Mouse (Mus musculus): ENCODE measurements around the gene Rab23. TPM values are rescaled to one million over a fixed set of nuclear protein-coding genes. Genes with fewer than 3 reads are reported as not detected.
"Not testable (repeated sequence)": the region's sequence is repeated elsewhere in the genome, so short reads cannot be mapped to it uniquely, and the experiment has no call there.

Rab23 gene
- total and polyA plus RNA-seq, 2 experiments, result 4.5 to 13.6 TPM

- Histone ChIP-seq H3K4me1 (ENCODE audit: control insufficient read depth, insufficient read depth, low read length) (no peaks in the 10 kb centered on the region), H3K9ac (ENCODE audit: low read depth, low read length) (no peak overlapping the region), H3K79me2 (ENCODE audit: control insufficient read depth, insufficient read depth, low read length) (no peaks in the 10 kb centered on the region), H3K36me3 (ENCODE audit: control insufficient read depth, insufficient read depth, low read length) (no peaks in the 10 kb centered on the region), H3K27ac (replicated peaks; ENCODE audit: insufficient read depth, low read depth, low read length) (no peak overlapping the region), H3K27me3 (ENCODE audit: control insufficient read depth, insufficient read depth, low read length) (no peaks in the 10 kb centered on the region), H3K4me3 (ENCODE audit: insufficient read depth, low read depth, low read length) (no peak overlapping the region)
- TF ChIP-seq CTCF (IDR thresholded peaks at IDR 0.05; ENCODE audit: low read depth, low read length) (no peak), POLR2A (IDR thresholded peaks at IDR 0.05; ENCODE audit: extremely low read depth, insufficient read depth, low read length) (no peak)
- DNase-seq (ENCODE audit: extremely low read depth, low read depth, low spot score), result no peak
- WGBS, result 93% methylated on average over 4 of the region's 4 CpGs
Measured at GRCm38 (mm10) chr1:33745901-33746300, 26.2 kb downstream of the Rab23 start.

- Histone ChIP-seq H3K4me1 (ENCODE audit: control insufficient read depth, insufficient read depth, low read length) (no peaks in the 10 kb centered on the region), H3K27me3 (ENCODE audit: control insufficient read depth, insufficient read depth, low read length) (no peaks in the 10 kb centered on the region), H3K4me3 (ENCODE audit: insufficient read depth, low read depth, low read length) (no peak overlapping the region), H3K27ac (replicated peaks; ENCODE audit: insufficient read depth, low read depth, low read length) (no peak overlapping the region), H3K9ac (ENCODE audit: low read depth, low read length) (no peak overlapping the region), H3K36me3 (ENCODE audit: control insufficient read depth, insufficient read depth, low read length) (no peaks in the 10 kb centered on the region), H3K79me2 (ENCODE audit: control insufficient read depth, insufficient read depth, low read length) (no peaks in the 10 kb centered on the region)
- no peak for TF ChIP-seq POLR2A (IDR thresholded peaks at IDR 0.05; ENCODE audit: extremely low read depth, insufficient read depth, low read length)
- 0 out of 2 replicates have a peak, but pooled peaks have one; percentile 2 for TF ChIP-seq CTCF (IDR thresholded peaks at IDR 0.05; ENCODE audit: low read depth, low read length)
- no peak for DNase-seq (ENCODE audit: extremely low read depth, low read depth, low spot score)
- 98% methylated on average over 11 of the region's 11 CpGs for WGBS
Measured at GRCm38 (mm10) chr1:33749109-33749508, 29.4 kb downstream of the Rab23 start.

GRCm38 (mm10) chr1:33749709-33750108, 30.0 kb downstream of the Rab23 start:
- not testable (repeated sequence) for H3K27ac ChIP-seq (replicated peaks; ENCODE audit: insufficient read depth, low read depth, low read length); H3K36me3 ChIP-seq (ENCODE audit: control insufficient read depth, insufficient read depth, low read length); H3K27me3 ChIP-seq (ENCODE audit: control insufficient read depth, insufficient read depth, low read length); H3K4me1 ChIP-seq (ENCODE audit: control insufficient read depth, insufficient read depth, low read length); H3K9ac ChIP-seq (ENCODE audit: low read depth, low read length); H3K4me3 ChIP-seq (ENCODE audit: insufficient read depth, low read depth, low read length); H3K79me2 ChIP-seq (ENCODE audit: control insufficient read depth, insufficient read depth, low read length); DNase-seq (ENCODE audit: extremely low read depth, low read depth, low spot score)
- WGBS, result 83% methylated on average over 4 of the region's 4 CpGs

- no peak overlapping the region for H3K4me3 ChIP-seq (ENCODE audit: insufficient read depth, low read depth, low read length)
- no peak overlapping the region for H3K27ac ChIP-seq (replicated peaks; ENCODE audit: insufficient read depth, low read depth, low read length)
- WGBS, result 92% methylated on average over 10 of the region's 10 CpGs
- H3K4me1 ChIP-seq (ENCODE audit: control insufficient read depth, insufficient read depth, low read length), result no peaks in the 10 kb centered on the region; the same call in 1 of the 2 replicates
- TF ChIP-seq CTCF (IDR thresholded peaks at IDR 0.05; ENCODE audit: low read depth, low read length) (no peak), POLR2A (IDR thresholded peaks at IDR 0.05; ENCODE audit: extremely low read depth, insufficient read depth, low read length) (no peak)
- no peaks in the 10 kb centered on the region for H3K79me2 ChIP-seq (ENCODE audit: control insufficient read depth, insufficient read depth, low read length)
- H3K9ac ChIP-seq (ENCODE audit: low read depth, low read length), result no peak overlapping the region
- no peaks in the 10 kb centered on the region for H3K36me3 ChIP-seq (ENCODE audit: control insufficient read depth, insufficient read depth, low read length)
- no peaks in the 10 kb centered on the region for H3K27me3 ChIP-seq (ENCODE audit: control insufficient read depth, insufficient read depth, low read length)
- DNase-seq (ENCODE audit: extremely low read depth, low read depth, low spot score), result no peak
Measured at GRCm38 (mm10) chr1:33751283-33751682, 31.6 kb downstream of the Rab23 start.

- no peaks in the 10 kb centered on the region; the same call in 1 of the 2 replicates for H3K4me1 ChIP-seq (ENCODE audit: control insufficient read depth, insufficient read depth, low read length)
- 68% methylated on average over 17 of the region's 17 CpGs for whole genome bisulfite sequencing
- H3K79me2 ChIP-seq (ENCODE audit: control insufficient read depth, insufficient read depth, low read length), result no peaks in the 10 kb centered on the region
- no peaks in the 10 kb centered on the region for H3K36me3 ChIP-seq (ENCODE audit: control insufficient read depth, insufficient read depth, low read length)
- DNase-seq (ENCODE audit: extremely low read depth, low read depth, low spot score), result peak; percentile 76
- no peaks in the 10 kb centered on the region for H3K27me3 ChIP-seq (ENCODE audit: control insufficient read depth, insufficient read depth, low read length)
- H3K9ac ChIP-seq (ENCODE audit: low read depth, low read length), result no peak overlapping the region
- TF ChIP-seq POLR2A (IDR thresholded peaks at IDR 0.05; ENCODE audit: extremely low read depth, insufficient read depth, low read length), result no peak
- no peak for TF ChIP-seq CTCF (IDR thresholded peaks at IDR 0.05; ENCODE audit: low read depth, low read length)
- H3K4me3 ChIP-seq (ENCODE audit: insufficient read depth, low read depth, low read length), result no peak overlapping the region
- H3K27ac ChIP-seq (replicated peaks; ENCODE audit: insufficient read depth, low read depth, low read length), result no peak overlapping the region
Measured at GRCm38 (mm10) chr1:33754089-33754488, 34.4 kb downstream of the Rab23 start.

GRCm38 (mm10) chr1:33754965-33755735, 35.5 kb downstream of the Rab23 start:
- TF ChIP-seq CTCF (IDR thresholded peaks at IDR 0.05; ENCODE audit: low read depth, low read length) (no peak), POLR2A (IDR thresholded peaks at IDR 0.05; ENCODE audit: extremely low read depth, insufficient read depth, low read length) (no peak)
- Histone ChIP-seq H3K79me2 (ENCODE audit: control insufficient read depth, insufficient read depth, low read length) (no peaks in the 10 kb centered on the region), H3K27me3 (ENCODE audit: control insufficient read depth, insufficient read depth, low read length) (no peaks in the 10 kb centered on the region), H3K9ac (ENCODE audit: low read depth, low read length) (no peak overlapping the region), H3K36me3 (ENCODE audit: control insufficient read depth, insufficient read depth, low read length) (no peaks in the 10 kb centered on the region), H3K4me3 (ENCODE audit: insufficient read depth, low read depth, low read length) (no peak overlapping the region), H3K27ac (replicated peaks; ENCODE audit: insufficient read depth, low read depth, low read length) (no peak overlapping the region), H3K4me1 (ENCODE audit: control insufficient read depth, insufficient read depth, low read length) (no peaks in the 10 kb centered on the region; the same call in 1 of the 2 replicates)
- 29% methylated on average over 21 of the region's 21 CpGs for WGBS
- DNase-seq (ENCODE audit: extremely low read depth, low read depth, low spot score), result peak; percentile 92
